Mouse (Mus musculus): ENCODE results near the gene Snca. TPM values are rescaled to one million over a fixed set of nuclear protein-coding genes. Genes with fewer than 3 reads are reported as not detected.
A peak's percentile ranks its signal among the peaks of the same experiment; 100 is the strongest.

The Snca gene
- 16.8 and 21.0 TPM in 2 replicates for polyA plus RNA-seq (2016; fragmentation: Nextera tagmentation; extraction: Ambion mirVana)

DNA sequence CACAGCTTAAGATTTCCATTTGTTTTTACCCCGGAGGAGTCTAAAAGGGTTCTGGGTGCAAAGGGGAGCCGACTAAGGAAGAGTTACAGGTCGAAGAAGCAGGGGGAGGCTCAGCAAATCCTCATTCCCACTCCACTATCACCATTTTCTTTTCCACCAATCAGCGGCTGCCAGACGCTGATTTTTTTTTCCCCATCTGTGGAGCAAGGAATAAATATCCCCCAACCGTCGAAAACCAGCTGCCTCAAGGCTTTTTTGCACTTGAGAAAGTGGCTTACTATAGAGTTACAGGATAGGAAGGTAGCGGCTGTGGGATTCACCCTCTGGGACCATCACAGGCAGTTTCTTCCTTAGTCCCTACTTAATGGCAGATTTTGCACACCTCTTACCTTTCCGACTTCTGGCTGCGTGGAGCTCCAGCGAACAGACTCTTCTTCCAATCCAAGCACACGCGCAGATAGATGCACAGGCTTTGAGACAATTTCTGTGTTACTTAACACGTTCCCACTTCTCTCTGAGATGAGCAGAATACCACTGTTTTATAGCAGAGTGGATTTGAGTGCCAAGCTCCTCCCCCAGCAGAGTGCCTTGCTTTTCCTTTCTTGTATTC lies at the start of gene Snca:
Snca (minus strand) TSS at position 574 of the 610 bp plus-strand sequence.
- Histone ChIP-seq H3K27me3 (replicated peaks; ENCODE audit: low read depth, poor library complexity, severe bottlenecking) (peaks cover 17% of the 10 kb centered on the region), H3K4me1 (peaks cover 20% of the 10 kb centered on the region), H3K36me3 (replicated peaks) (no peaks in the 10 kb centered on the region), H3K4me3 (peak within 1 kb of the TSS; percentile 66), H3K27ac (replicated peaks) (peak within 1 kb of the TSS; percentile 86), H3K9me3 (no peaks in the 10 kb centered on the region)
- 3% methylated on average over 14 of the region's 14 CpGs for WGBS
- DNase-seq (ENCODE audit: low spot score): peak; percentile 49

DNA sequence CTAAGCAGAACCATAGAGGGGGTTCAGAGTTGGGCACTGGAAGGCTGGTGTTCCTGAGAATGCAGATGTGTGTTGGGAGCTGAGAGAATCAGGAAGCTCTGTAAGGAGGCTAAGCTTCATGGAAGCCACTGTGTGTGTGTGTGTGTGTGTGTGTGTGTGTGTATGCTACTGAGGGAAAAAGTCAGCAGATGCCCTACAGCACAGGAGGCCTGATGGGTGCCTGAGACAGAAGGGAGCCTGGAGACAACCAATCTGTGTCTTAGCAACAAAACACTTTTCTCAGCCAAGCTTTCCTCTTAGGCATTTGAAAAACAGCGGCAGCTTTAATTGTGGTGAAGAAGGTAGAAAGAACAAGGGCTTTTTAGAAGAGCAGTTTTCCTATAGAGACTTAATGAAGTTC lies 40.5 kb upstream of the Snca start:
- Histone ChIP-seq H3K9me3 (no peaks in the 10 kb centered on the region), H3K4me3 (no peak overlapping the region), H3K4me1 (no peaks in the 10 kb centered on the region), H3K27me3 (replicated peaks; ENCODE audit: low read depth, poor library complexity, severe bottlenecking) (no peaks in the 10 kb centered on the region), H3K36me3 (replicated peaks) (no peaks in the 10 kb centered on the region), H3K27ac (replicated peaks) (no peak overlapping the region)
- WGBS: 55% methylated on average over 1 of the region's 1 CpGs
- DNase-seq (ENCODE audit: low spot score): no peak

DNA sequence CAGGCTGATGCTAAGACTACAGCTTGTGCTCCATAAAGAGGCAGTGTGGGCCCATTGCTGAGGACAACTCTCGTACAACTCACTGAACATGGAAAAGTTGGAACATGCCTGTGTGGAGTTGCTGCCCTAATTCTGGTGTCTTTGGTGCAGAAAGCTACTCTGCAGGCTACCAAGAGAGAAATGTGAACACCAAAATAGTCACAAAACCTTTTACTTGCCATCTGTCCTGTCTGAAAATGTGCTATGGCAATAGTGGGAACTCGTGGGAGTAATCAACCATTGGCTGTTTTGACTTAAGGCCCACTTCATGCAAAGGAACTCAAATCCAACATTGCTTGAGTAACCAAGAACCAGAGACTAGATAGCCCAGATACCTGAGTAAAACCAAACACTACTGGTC lies 26.9 kb upstream of the Snca start:
- H3K36me3 ChIP-seq (replicated peaks): no peaks in the 10 kb centered on the region
- H3K9me3 ChIP-seq: no peaks in the 10 kb centered on the region
- no peak overlapping the region for H3K27ac ChIP-seq (replicated peaks)
- DNase-seq (ENCODE audit: low spot score): no peak
- H3K27me3 ChIP-seq (replicated peaks; ENCODE audit: low read depth, poor library complexity, severe bottlenecking): no peaks in the 10 kb centered on the region
- H3K4me3 ChIP-seq: no peak overlapping the region
- 89% methylated on average over 2 of the region's 2 CpGs for WGBS
- H3K4me1 ChIP-seq: no peaks in the 10 kb centered on the region

DNA sequence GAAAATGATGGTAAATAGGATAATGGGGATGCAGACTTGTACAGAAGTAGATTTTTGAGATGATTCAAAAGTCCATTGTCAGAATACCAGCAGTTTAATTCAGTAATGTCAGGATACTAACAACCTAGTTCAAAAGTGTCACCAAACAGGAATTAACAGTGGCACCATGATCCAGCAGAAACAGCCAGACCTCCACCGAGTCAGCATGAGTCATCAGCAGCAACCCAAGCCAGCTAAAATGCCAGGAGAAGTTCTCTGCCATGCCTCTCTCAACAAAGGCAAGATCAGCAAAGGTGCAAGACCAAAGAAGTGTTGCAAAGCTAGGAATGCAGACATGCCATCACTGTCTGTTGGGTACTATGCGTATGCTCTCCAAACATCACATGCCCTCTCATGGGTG lies 22.0 kb upstream of the Snca start:
- no peak for DNase-seq (ENCODE audit: low spot score)
- H3K36me3 ChIP-seq (replicated peaks): no peaks in the 10 kb centered on the region
- no peaks in the 10 kb centered on the region for H3K4me1 ChIP-seq
- H3K9me3 ChIP-seq: no peaks in the 10 kb centered on the region
- no peaks in the 10 kb centered on the region for H3K27me3 ChIP-seq (replicated peaks; ENCODE audit: low read depth, poor library complexity, severe bottlenecking)
- WGBS: 92% methylated on average over 2 of the region's 2 CpGs
- no peak overlapping the region for H3K4me3 ChIP-seq
- no peak overlapping the region for H3K27ac ChIP-seq (replicated peaks)

DNA sequence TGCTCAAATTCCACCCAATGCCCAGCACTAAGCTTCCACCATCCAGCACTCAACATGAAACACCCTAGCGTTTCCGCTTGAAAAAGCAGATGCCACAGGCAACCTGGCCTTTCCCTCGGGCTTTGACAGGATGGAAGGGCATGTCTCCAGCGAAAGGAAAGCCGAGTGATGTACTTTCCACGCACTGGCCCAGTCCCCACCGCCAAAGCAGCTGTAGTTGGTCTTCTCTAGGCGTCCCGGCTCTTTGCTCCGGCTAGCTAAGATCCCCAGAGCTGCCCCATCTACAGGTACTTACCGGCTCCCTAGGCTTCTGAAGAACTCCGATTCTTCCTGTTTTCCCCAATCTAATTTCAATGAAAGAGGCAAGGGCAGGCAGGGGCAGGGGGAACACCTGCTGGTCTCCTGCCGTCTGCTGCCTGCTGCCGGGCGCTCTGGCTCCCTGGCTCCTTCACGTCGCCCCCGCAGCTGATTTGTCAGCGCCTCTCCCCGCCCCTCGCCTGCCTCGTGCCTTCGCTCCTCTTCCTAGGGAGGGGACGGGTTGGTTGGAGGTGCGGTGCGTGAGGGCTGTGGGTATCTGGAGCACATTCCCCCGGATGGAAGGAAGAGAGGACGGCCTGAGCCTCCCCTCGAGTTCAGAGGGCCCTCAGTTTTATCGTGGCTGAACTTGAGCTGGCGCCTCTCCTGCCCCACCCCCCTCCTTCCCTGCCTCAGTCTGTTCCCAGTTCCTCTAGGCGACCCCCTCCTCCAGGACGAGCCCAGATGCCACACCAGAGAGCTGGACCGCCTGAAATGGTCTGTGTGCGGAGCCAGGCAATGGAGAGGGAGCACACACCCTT lies 1.0 kb downstream of the Snca start:
- peaks cover 17% of the 10 kb centered on the region for H3K27me3 ChIP-seq (replicated peaks; ENCODE audit: low read depth, poor library complexity, severe bottlenecking)
- 2% methylated on average over 35 of the region's 35 CpGs for WGBS
- DNase-seq (ENCODE audit: low spot score): peak; percentile 83
- H3K27ac ChIP-seq (replicated peaks): peak overlapping the region; percentile 86
- peak overlapping the region; percentile 66 for H3K4me3 ChIP-seq
- H3K36me3 ChIP-seq (replicated peaks): no peaks in the 10 kb centered on the region
- peaks cover 20% of the 10 kb centered on the region for H3K4me1 ChIP-seq
- H3K9me3 ChIP-seq: no peaks in the 10 kb centered on the region

DNA sequence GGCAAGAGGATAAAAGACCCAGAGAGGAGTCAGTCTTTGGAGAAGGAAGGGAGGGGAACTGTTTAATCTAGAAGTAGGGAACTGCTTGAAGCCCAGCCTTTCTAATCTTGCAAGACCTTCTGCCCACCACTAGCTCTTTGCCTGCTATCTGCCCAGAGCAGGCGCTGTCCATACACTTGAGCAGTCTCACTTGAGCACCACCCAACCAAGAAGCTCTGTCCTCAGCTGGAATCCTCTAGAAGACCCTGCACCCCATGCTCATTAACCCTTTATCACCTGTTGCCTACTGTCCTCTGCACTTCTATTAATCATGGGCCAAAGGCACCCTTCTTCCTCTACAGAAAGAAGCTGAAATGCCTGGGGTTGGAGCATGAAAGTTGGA lies 1.6 kb downstream of the Snca start:
- H3K36me3 ChIP-seq (replicated peaks): no peaks in the 10 kb centered on the region
- 50% methylated on average over 1 of the region's 1 CpGs for WGBS
- peak overlapping the region; percentile 66 for H3K4me3 ChIP-seq
- peaks cover 17% of the 10 kb centered on the region for H3K27me3 ChIP-seq (replicated peaks; ENCODE audit: low read depth, poor library complexity, severe bottlenecking)
- no peaks in the 10 kb centered on the region for H3K9me3 ChIP-seq
- H3K27ac ChIP-seq (replicated peaks): peak overlapping the region; percentile 86
- H3K4me1 ChIP-seq: peaks cover 20% of the 10 kb centered on the region
- DNase-seq (ENCODE audit: low spot score): peak; percentile 10

DNA sequence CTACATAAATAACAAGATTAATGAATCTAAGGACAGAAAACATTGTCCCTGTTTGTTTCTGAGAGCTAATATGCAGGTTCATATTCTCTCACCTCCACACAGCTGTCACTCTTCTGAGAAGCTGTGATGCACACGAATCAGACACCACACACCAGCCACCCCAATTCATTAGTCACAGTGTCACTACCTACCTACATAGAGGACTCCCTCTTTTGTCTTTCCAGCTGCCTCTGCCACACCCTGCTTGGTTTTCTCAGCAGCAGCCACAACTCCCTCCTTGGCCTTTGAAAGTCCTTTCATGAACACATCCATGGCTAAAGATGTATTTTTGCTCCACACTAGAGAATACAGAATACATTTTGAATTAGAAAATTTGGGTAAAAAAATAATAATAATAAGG lies 2.4 kb downstream of the Snca start:
- Histone ChIP-seq H3K4me3 (0 out of 2 replicates have a peak overlapping the region, but pooled peaks have one; percentile 66), H3K9me3 (no peaks in the 10 kb centered on the region), H3K4me1 (peaks cover 20% of the 10 kb centered on the region), H3K27me3 (replicated peaks; ENCODE audit: low read depth, poor library complexity, severe bottlenecking) (peaks cover 17% of the 10 kb centered on the region), H3K27ac (replicated peaks) (no peak overlapping the region), H3K36me3 (replicated peaks) (no peaks in the 10 kb centered on the region)
- DNase-seq (ENCODE audit: low spot score): no peak
- 43% methylated on average over 1 of the region's 1 CpGs for WGBS

DNA sequence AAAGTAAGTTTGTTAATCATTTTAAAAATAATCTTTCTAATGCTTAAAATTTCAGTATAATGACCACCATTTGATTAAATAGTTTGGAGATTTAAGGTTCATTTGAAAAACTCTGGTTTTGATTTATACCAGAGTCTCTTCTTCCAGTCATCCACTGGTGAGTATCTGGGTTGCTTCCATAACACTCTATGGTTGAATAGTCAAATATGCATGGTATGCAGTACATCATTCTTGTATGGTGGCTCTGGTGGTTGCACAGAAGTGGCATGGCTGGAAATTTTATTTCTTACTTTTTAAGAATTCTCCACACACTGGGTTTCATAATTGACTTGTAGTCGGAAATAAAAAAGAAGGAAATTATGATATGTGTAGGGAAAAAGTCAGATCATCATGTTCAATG lies 10.4 kb downstream of the Snca start:
- Histone ChIP-seq H3K27me3 (replicated peaks; ENCODE audit: low read depth, poor library complexity, severe bottlenecking) (no peaks in the 10 kb centered on the region), H3K36me3 (replicated peaks) (no peaks in the 10 kb centered on the region), H3K4me3 (no peak overlapping the region), H3K9me3 (no peaks in the 10 kb centered on the region), H3K27ac (replicated peaks) (no peak overlapping the region), H3K4me1 (no peaks in the 10 kb centered on the region)
- DNase-seq (ENCODE audit: low spot score): no peak
- WGBS: 85% methylated on average over 1 of the region's 1 CpGs

DNA sequence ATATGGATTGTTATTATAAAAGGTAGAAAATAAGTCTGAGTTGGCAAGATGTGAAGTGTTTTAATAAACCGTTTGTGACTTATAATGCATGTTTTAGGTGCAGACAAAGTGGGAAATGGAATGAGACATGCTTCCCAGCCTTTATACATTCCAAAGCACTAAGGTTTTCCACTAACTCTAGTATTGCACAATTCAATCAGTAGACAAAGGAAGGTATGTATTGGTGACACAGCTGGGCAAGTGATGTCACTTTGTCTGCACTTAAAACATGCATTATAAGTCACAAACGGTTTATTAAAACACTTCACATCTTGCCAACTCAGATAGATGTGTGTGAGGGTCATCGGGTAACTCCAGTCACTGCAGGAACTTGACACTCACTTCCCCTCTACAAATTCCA lies 16.1 kb downstream of the Snca start:
- no peak overlapping the region for H3K27ac ChIP-seq (replicated peaks)
- H3K9me3 ChIP-seq: no peaks in the 10 kb centered on the region
- no peak for DNase-seq (ENCODE audit: low spot score)
- H3K36me3 ChIP-seq (replicated peaks): no peaks in the 10 kb centered on the region
- no peak overlapping the region for H3K4me3 ChIP-seq
- 75% methylated on average over 3 of the region's 3 CpGs for WGBS
- no peaks in the 10 kb centered on the region for H3K4me1 ChIP-seq
- no peaks in the 10 kb centered on the region for H3K27me3 ChIP-seq (replicated peaks; ENCODE audit: low read depth, poor library complexity, severe bottlenecking)

DNA sequence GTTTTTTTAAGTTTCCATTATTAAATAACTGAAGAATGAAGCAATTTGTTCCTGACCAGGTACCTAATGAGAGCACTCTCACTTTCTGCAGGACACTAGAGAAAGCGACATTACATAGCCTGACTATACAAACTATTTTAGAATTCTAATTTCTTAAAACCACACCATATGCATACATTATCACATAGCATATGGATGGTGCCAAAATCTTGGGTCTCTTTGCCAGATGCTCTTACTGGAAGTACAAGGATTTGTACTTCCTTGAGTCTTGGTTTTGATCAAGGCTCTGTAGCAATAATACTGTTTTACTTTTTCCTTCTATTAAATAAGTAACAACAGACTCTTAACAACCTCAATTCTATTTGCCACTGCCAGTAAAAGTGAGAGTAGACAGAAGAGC lies 31.4 kb downstream of the Snca start:
- no peaks in the 10 kb centered on the region for H3K36me3 ChIP-seq (replicated peaks)
- no peaks in the 10 kb centered on the region for H3K27me3 ChIP-seq (replicated peaks; ENCODE audit: low read depth, poor library complexity, severe bottlenecking)
- no peak for DNase-seq (ENCODE audit: low spot score)
- no peaks in the 10 kb centered on the region for H3K4me1 ChIP-seq
- no peaks in the 10 kb centered on the region for H3K9me3 ChIP-seq
- WGBS: 90% methylated on average over 1 of the region's 1 CpGs
- no peak overlapping the region for H3K27ac ChIP-seq (replicated peaks)
- no peak overlapping the region for H3K4me3 ChIP-seq

DNA sequence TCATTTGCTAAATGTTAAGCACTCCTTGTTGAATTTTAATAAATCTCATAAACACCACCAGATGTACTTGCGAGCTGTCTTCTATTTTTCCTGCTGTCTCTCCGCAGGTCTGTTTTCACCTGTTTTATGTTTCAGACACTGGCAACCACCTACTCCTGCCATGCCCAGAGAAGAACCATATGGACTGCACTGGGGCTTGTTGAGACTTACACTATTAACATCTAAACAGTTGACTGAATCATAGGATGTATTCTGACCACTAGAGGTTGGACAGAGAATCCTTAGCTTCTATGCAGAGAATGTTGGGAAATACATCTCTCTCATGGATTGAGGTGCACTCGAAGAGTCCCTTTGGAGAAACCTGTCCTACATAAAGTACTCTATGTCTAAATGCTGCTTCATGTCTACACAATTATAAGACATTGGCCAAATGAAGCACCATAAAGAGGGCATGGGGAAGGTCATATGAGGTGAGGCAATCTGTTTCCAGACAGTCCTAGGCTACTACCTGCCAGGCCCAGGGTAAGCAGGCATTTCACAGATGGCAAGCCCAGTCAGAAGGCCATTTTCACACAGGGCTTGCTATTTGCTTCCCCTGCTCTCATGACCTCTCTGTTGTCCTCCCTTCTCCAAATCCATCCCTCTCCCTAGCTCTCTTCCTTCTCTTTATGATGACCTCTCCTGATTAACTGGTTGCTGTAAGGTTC lies 35.8 kb downstream of the Snca start:
- Histone ChIP-seq H3K9me3 (no peaks in the 10 kb centered on the region), H3K4me1 (no peaks in the 10 kb centered on the region), H3K27ac (replicated peaks) (no peak overlapping the region), H3K36me3 (replicated peaks) (no peaks in the 10 kb centered on the region), H3K4me3 (no peak overlapping the region), H3K27me3 (replicated peaks; ENCODE audit: low read depth, poor library complexity, severe bottlenecking) (no peaks in the 10 kb centered on the region)
- WGBS: 89% methylated on average over 3 of the region's 3 CpGs
- DNase-seq (ENCODE audit: low spot score): no peak

DNA sequence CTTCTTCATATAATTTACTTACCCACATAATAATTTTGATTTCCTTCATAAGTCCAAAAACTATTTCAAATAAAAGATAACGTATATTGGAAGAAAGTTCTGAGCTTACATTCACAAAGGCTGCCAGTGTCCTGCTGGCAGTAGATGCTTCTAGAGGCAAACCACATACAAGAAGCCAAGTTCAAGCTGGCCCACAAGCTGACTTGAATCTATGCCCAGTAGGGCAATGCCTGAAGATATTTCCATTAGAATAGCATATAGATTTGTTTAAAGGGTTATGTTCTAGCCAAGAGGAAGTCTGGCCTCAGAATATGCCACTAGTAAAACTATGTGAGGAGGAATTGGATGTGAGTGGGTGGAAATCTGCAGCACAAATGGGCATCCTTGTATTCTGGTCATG lies 42.7 kb downstream of the Snca start:
- no peaks in the 10 kb centered on the region for H3K27me3 ChIP-seq (replicated peaks; ENCODE audit: low read depth, poor library complexity, severe bottlenecking)
- no peaks in the 10 kb centered on the region for H3K36me3 ChIP-seq (replicated peaks)
- no peaks in the 10 kb centered on the region for H3K9me3 ChIP-seq
- 91% methylated on average over 1 of the region's 1 CpGs for WGBS
- H3K4me1 ChIP-seq: no peaks in the 10 kb centered on the region
- H3K4me3 ChIP-seq: no peak overlapping the region
- no peak overlapping the region for H3K27ac ChIP-seq (replicated peaks)
- no peak for DNase-seq (ENCODE audit: low spot score)

DNA sequence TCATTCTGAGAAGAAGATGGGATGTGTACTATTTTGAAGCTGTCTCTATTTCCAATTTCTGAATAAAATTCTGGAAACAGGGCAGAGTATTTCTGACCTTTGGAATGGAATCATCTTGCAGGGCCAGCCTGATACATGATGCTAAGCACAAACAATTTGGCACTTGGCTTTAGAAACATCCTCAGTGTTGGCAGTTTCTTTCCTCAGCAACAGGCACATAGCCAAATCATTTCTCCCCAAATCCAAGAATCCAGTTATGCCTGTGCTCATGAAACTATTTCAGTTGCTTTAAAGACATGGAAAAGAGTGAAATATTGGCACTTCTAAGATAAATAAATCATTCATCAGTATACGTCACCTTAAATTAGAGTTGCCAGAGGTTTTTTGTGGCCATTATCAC lies 57.8 kb downstream of the Snca start:
- H3K27me3 ChIP-seq (replicated peaks; ENCODE audit: low read depth, poor library complexity, severe bottlenecking): no peaks in the 10 kb centered on the region
- 88% methylated on average over 1 of the region's 1 CpGs for WGBS
- no peak overlapping the region for H3K27ac ChIP-seq (replicated peaks)
- H3K4me3 ChIP-seq: no peak overlapping the region
- no peaks in the 10 kb centered on the region for H3K36me3 ChIP-seq (replicated peaks)
- H3K4me1 ChIP-seq: no peaks in the 10 kb centered on the region
- no peak for DNase-seq (ENCODE audit: low spot score)
- no peaks in the 10 kb centered on the region for H3K9me3 ChIP-seq
